Mouse (Mus musculus) limb, embryonic 11.5 days (tissue): Measurements from ENCODE around the gene Midn. TPM values are rescaled to one million over a fixed set of nuclear protein-coding genes. Genes with fewer than 3 reads are reported as not detected.

Source experiments
- ATAC-seq: fragments of 200-750 bp; cut with Nextera tagmentation; 2 replicates; pipeline ENCODE4 v1.8.0; 2017; ENCODE audit warnings: low read depth; ENCODE audit not compliant: insufficient number of reproducible peaks, low FRiP score, low TSS enrichment
- DNase-seq: peaks from one replicate; pipeline ENCODE4 v3.0.0-alpha.2; 2015; ENCODE audit warnings: low spot score
- H3K27ac ChIP-seq: fragments of 300-500 bp; sonication (generic); replicated peaks from 2 replicates; pipeline ENCODE4 v1.5.1; 2014; ENCODE audit warnings: low read depth, mild to moderate bottlenecking, low read length
- H3K27me3 ChIP-seq: fragments of 300-500 bp; sonication (generic); 2 replicates; pipeline ENCODE4 v1.6.1; 2014; ENCODE audit warnings: mild to moderate bottlenecking, low read length, mixed read lengths; ENCODE audit not compliant: control insufficient read depth, insufficient read depth
- H3K36me3 ChIP-seq: fragments of 300-500 bp; sonication (generic); 2 replicates; pipeline ENCODE4 v1.6.1; 2014; ENCODE audit warnings: mild to moderate bottlenecking, low read length, moderate library complexity, mixed read lengths; ENCODE audit not compliant: control insufficient read depth, insufficient read depth
- H3K4me1 ChIP-seq: fragments of 300-500 bp; sonication (generic); 2 replicates; pipeline ENCODE4 v1.6.1; 2014; ENCODE audit warnings: low read length, mixed read lengths; ENCODE audit not compliant: control insufficient read depth, insufficient read depth
- H3K4me2 ChIP-seq: fragments of 300-500 bp; sonication (generic); 2 replicates; pipeline ENCODE4 v1.6.1; 2014; ENCODE audit warnings: low read depth, mild to moderate bottlenecking, moderate library complexity; ENCODE audit not compliant: severe bottlenecking
- H3K4me3 ChIP-seq: fragments of 300-500 bp; sonication (generic); 2 replicates; pipeline ENCODE4 v1.5.1; 2014; ENCODE audit warnings: low read depth, low read length
- H3K9ac ChIP-seq: fragments of 300-500 bp; sonication (generic); 2 replicates; pipeline ENCODE4 v1.6.1; 2014; ENCODE audit warnings: mild to moderate bottlenecking, low read length
- H3K9me3 ChIP-seq: fragments of 300-500 bp; sonication (generic); 2 replicates; pipeline ENCODE4 v1.6.1; 2016; ENCODE audit warnings: low read length; ENCODE audit not compliant: control insufficient read depth
- WGBS: fragments of 180-500 bp; shearing (Covaris S2); extraction: QIAGEN DNeasy Blood & Tissue Kit; methylation state at CpG from one replicate; pipeline ENCODE4 v1.1.7; 2014; 5-methylcytosine and 5-hydroxymethylcytosine counted together
- polyA plus RNA-seq: library from polyadenylated mRNA; unstranded; fragments of >200 nt; fragmentation: Nextera tagmentation; extraction: Ambion mirVana; gene quantifications from 2 replicates; pipeline ENCODE4 v1.2.1, GENCODE M21; 2014

Midn gene
- polyA plus RNA-seq, 1 experiment from 2014 or later, result 60.9 TPM

- Histone ChIP-seq H3K27ac (no peak overlapping the region), H3K4me1 (peaks cover 14% of the 10 kb centered on the region), H3K27me3 (no peaks in the 10 kb centered on the region), H3K9me3 (no peaks in the 10 kb centered on the region), H3K4me3 (no peak overlapping the region), H3K36me3 (peaks cover 22% of the 10 kb centered on the region), H3K4me2 (no peak overlapping the region), H3K9ac (no peak overlapping the region)
- WGBS, result 91% methylated on average over 2 of the region's 2 CpGs
- ATAC-seq, result no peak
- DNase-seq, result no peak
Measured at GRCm38 (mm10) chr10:80120146-80120545, 27.9 kb upstream of the Midn start.

GRCm38 (mm10) chr10:80121639-80122038, 26.4 kb upstream of the Midn start:
- H3K27ac ChIP-seq, result no peak overlapping the region
- peaks cover 35% of the 10 kb centered on the region for H3K36me3 ChIP-seq
- peaks cover 14% of the 10 kb centered on the region for H3K4me1 ChIP-seq

GRCm38 (mm10) chr10:80123932-80124562, 24.0 kb upstream of the Midn start:
- WGBS, result 88% methylated on average over 9 of the region's 9 CpGs
- DNase-seq, result no peak
- no peak for ATAC-seq
- Histone ChIP-seq H3K9ac (no peak overlapping the region), H3K36me3 (peaks cover 48% of the 10 kb centered on the region), H3K4me1 (no peaks in the 10 kb centered on the region; the same call in 1 of the 2 replicates), H3K4me2 (no peak overlapping the region), H3K4me3 (no peak overlapping the region), H3K27me3 (no peaks in the 10 kb centered on the region), H3K9me3 (no peaks in the 10 kb centered on the region), H3K27ac (no peak overlapping the region)

More at GRCm38 (mm10) chr10:80121639-80122038, 26.4 kb upstream of the Midn start:
- no peaks in the 10 kb centered on the region for H3K9me3 ChIP-seq
- ATAC-seq (no peak), DNase-seq (no peak)
- no peak overlapping the region for H3K4me2 ChIP-seq
- no peaks in the 10 kb centered on the region for H3K27me3 ChIP-seq
- H3K9ac ChIP-seq, result no peak overlapping the region
- no peak overlapping the region for H3K4me3 ChIP-seq
- WGBS, result 94% methylated on average over 2 of the region's 2 CpGs

GRCm38 (mm10) chr10:80127920-80128319, 20.2 kb upstream of the Midn start:
- H3K4me3 ChIP-seq, result no peak overlapping the region
- ATAC-seq (no peak), DNase-seq (no peak)
- H3K9me3 ChIP-seq, result no peaks in the 10 kb centered on the region
- H3K27ac ChIP-seq, result no peak overlapping the region
- H3K4me1 ChIP-seq, result peaks cover 15% of the 10 kb centered on the region
- WGBS, result 95% methylated on average over 8 of the region's 8 CpGs
- no peak overlapping the region for H3K4me2 ChIP-seq
- no peak overlapping the region for H3K9ac ChIP-seq
- peaks cover 45% of the 10 kb centered on the region for H3K36me3 ChIP-seq
- no peaks in the 10 kb centered on the region for H3K27me3 ChIP-seq

- Histone ChIP-seq H3K36me3 (peaks cover 43% of the 10 kb centered on the region), H3K9ac (no peak overlapping the region), H3K4me1 (peaks cover 15% of the 10 kb centered on the region), H3K9me3 (no peaks in the 10 kb centered on the region), H3K4me3 (no peak overlapping the region), H3K27ac (no peak overlapping the region), H3K4me2 (no peak overlapping the region; the same call in 1 of the 2 replicates), H3K27me3 (no peaks in the 10 kb centered on the region)
- ATAC-seq, result no peak
- no peak for DNase-seq
- WGBS, result 90% methylated on average over 9 of the region's 9 CpGs
Measured at GRCm38 (mm10) chr10:80129846-80130245, 18.2 kb upstream of the Midn start.

GRCm38 (mm10) chr10:80130403-80131031, 17.6 kb upstream of the Midn start:
- DNase-seq (no peak), ATAC-seq (no peak)
- Histone ChIP-seq H3K36me3 (peaks cover 37% of the 10 kb centered on the region), H3K4me2 (no peak overlapping the region; the same call in 1 of the 2 replicates), H3K4me3 (no peak overlapping the region), H3K9ac (no peak overlapping the region), H3K9me3 (no peaks in the 10 kb centered on the region), H3K27ac (no peak overlapping the region), H3K27me3 (peaks cover 4% of the 10 kb centered on the region; the same call in 1 of the 2 replicates), H3K4me1 (peaks cover 15% of the 10 kb centered on the region)
- WGBS, result 83% methylated on average over 18 of the region's 18 CpGs

GRCm38 (mm10) chr10:80131316-80131951, 16.6 kb upstream of the Midn start:
- Histone ChIP-seq H3K4me1 (peaks cover 15% of the 10 kb centered on the region), H3K4me2 (peak overlapping the region; percentile 42), H3K36me3 (peaks cover 29% of the 10 kb centered on the region), H3K9me3 (no peaks in the 10 kb centered on the region), H3K27ac (no peak overlapping the region), H3K27me3 (peaks cover 12% of the 10 kb centered on the region), H3K4me3 (peak overlapping the region; percentile 18), H3K9ac (no peak overlapping the region)
- peak; percentile 61; the same call in 1 of the 2 replicates for ATAC-seq
- peak; percentile 70 for DNase-seq
- WGBS, result 15% methylated on average over 55 of the region's 55 CpGs

GRCm38 (mm10) chr10:80131952-80132350, 16.1 kb upstream of the Midn start:
- peaks cover 27% of the 10 kb centered on the region for H3K36me3 ChIP-seq
- no peak overlapping the region for H3K9ac ChIP-seq
- H3K27me3 ChIP-seq, result peaks cover 17% of the 10 kb centered on the region
- WGBS, result 40% methylated on average over 27 of the region's 27 CpGs
- peak overlapping the region; percentile 42 for H3K4me2 ChIP-seq
- no peaks in the 10 kb centered on the region for H3K9me3 ChIP-seq
- H3K4me3 ChIP-seq, result peak overlapping the region; percentile 18
- ATAC-seq (no peak), DNase-seq (no peak)
- no peak overlapping the region for H3K27ac ChIP-seq
- peaks cover 20% of the 10 kb centered on the region for H3K4me1 ChIP-seq
